Mouse (Mus musculus) layer of hippocampus, adult 11-12 months (tissue): ENCODE measurements around the gene Mcm8.

Experiments used
- DNase-seq: peaks from one replicate; pipeline ENCODE4 v3.0.0; 2022; ENCODE audit warnings: low spot score

The Mcm8 gene

DNA sequence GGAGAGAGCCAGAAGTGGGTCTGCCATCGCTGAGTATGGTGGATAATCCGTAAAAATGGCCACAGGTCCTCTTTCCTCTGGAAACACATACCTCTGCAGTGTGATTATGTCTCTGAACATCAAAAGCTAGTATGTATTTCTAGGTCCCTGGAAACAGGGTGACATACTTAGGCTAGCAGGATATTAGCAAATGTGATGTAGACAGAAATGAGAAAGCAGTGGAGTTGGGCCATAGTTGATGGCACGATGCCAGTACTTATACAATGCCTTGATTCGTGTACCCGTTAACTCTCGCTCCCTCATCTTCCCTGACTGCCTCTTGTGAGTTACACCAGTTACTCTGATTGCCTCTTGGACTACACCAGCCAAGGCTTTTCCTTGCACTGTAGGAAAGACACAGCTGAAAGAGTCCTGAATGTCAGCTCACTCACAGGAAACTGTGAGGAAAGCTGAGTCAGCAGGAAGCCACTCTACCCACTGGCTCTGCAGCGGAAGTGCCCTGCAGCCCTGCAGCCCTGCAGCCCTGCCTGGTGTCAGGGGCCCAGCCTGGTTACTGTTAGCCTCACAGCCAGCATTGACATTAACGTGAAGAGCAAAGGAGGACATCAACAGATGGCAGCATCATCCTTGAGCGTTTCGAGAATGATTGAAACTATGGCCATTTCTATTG, 57.9 kb downstream of the Mcm8 start:
- DNase-seq = no peak

DNA sequence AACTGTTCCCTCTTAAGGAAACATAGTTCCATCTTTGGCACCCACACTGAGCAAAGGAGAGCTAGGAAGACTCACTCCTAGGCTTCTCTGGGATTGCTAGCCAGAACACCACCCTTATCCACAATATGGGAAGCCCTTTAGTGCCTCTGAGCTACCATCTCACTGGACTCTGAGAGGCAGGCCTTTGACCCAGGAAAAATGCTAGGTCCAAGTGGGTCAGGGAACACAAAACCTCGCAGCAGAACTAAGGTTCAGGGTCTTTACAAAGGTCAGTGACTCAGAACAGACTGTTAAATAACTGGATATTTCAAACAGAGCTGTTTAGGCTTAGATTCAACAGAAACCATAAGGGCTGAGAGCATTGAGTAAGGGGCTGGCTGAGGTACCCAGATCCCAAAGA, 61.0 kb downstream of the Mcm8 start:
- DNase-seq = no peak

DNA sequence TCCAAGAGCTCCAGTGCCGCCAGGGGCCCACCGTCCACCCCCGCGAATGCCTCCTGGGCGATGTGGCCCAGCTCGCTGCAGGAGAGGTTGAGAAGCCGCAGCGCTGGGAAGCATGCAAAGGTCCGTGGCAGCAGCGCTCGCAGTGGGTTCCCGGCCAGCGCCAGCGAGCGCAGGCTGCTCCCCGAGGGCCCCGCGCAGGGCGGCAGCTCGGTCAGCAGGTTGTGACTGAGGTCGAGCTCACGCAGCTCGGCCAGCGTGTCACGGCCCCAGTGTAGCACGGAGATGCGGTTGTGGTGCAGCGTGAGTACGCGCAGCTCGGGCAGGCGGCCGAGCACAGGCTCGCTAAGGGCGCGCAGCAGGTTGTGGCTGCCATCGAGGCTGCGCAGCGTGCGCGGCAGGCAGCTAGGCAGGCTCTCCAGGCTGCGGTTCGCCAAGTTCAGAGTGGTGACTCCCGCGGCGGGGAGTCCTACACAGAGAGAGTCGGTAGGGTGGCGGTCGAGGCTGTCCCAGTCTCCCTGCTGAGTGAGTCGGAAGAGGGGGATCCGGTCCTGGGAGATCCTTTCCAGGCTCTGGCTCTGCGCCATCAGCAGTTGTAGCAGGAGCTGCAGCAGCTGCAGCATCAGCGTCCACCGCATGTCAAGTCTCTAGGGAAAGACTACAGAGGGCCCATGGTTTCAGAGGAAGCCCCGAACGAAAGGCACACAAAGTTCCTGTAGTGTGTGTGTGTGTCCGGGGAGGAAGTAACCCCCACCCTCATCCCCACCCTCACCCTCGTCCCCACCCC, 63.5 kb downstream of the Mcm8 start:
- DNase-seq = no peak

DNA sequence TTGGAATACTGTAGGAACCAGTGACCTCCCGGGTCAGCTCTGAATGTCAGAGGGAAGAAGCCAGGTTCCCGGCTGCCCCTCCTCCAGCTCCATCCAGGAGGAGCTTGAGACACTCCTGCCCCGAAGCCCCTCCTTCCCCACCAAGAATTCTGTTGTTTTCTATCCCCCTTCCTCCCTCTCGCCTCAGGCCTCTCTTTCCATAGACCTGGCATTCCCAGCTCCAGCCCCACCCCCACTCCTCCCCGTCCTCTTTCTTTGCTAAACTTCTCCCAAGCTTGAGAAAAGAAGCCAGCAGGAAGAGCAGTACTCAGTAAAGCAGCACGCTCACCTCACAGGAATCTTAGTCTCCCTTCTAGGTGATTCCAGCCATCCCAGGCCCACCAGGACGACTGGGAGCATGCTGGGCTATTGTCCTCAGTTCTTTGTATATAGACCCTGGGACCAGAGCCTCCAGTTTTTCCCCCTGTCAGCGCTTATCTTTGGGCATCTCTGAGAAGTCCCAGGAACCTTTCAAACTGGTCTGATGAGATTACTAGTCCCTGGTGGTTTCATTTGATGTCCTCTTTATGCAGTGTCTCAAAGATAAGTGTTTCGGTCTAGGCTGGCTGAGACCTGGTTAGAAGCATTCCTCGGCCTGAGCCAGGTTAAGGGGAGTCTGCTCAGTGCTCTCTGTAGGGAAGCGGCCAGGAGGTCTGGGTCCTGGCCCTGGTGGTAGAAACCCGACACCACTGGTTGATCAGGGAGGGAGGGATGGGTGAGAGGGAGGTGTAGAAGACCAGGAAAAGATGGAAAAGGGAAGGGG, 65.1 kb downstream of the Mcm8 start, which contains the start of gene Lrrn4:
TSS of gene Lrrn4 (minus strand) at position 48 of the 802 bp plus-strand sequence.
- DNase-seq = no peak

DNA sequence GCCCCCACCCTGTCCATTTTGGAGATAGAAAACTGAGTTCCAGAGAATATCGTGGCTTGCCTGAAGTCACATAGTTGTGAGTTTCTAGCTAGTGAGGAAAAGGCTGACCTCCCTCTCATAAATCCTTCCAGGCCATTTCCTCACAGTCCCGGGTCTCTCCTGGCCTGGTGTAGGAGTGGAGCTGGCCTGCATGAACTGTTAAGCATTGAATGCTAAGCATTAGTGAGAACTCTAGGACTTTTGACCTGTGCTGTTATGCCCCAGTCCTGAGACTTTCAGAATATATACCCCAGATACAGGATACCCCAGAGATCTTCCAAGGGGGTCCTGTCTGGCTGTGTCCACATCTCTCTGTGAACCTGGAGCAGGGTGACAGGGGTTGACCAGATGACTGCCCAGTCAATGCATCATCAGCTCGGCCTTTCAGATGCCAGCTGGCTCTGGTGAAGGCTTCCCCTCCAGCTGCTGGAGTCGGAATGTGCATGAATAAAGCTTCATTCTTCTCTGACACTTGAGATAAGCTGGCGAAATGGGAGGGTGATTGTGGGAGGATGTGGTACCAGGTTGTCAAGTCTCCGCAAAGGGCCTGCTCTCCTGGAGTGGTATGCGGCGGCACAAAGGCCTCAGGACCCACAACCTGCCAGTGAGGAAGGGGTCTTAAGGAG, 68.5 kb downstream of the Mcm8 start:
- DNase-seq = no peak

DNA sequence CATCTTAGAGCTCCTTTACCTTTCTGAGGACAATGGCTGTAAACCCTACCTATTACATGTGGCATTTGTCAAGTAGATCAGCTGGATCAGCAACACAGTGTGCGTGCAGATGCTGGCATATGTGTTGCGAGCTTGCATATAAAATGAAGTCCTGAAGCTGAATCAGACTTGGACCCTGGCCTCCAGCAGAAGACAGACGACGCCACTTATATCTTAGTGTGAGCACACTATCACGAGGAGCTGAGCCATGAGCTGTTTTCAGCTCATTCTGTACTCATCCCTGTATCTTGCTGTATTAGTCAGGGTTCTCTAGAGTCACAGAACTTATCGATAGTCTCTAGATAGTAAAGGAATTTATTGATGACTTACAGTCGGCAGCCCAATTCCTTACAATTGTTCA, 69.4 kb downstream of the Mcm8 start:
- no peak for DNase-seq
